Mouse (Mus musculus) B cell, adult 67 days (primary cell): ENCODE data around the gene Mrpl54. TPM values are rescaled to one million over a fixed set of nuclear protein-coding genes. Genes with fewer than 3 reads are reported as not detected.

Experiments used
- total RNA-seq, 2 experiments: library from RNA; stranded (reverse); gene quantifications; 4 replicates each; pipeline ENCODE4 v1.2.4; 2023

Gene Mrpl54
- 100 to 1,000 TPM; 106 to 112 TPM for total RNA-seq

DNA sequence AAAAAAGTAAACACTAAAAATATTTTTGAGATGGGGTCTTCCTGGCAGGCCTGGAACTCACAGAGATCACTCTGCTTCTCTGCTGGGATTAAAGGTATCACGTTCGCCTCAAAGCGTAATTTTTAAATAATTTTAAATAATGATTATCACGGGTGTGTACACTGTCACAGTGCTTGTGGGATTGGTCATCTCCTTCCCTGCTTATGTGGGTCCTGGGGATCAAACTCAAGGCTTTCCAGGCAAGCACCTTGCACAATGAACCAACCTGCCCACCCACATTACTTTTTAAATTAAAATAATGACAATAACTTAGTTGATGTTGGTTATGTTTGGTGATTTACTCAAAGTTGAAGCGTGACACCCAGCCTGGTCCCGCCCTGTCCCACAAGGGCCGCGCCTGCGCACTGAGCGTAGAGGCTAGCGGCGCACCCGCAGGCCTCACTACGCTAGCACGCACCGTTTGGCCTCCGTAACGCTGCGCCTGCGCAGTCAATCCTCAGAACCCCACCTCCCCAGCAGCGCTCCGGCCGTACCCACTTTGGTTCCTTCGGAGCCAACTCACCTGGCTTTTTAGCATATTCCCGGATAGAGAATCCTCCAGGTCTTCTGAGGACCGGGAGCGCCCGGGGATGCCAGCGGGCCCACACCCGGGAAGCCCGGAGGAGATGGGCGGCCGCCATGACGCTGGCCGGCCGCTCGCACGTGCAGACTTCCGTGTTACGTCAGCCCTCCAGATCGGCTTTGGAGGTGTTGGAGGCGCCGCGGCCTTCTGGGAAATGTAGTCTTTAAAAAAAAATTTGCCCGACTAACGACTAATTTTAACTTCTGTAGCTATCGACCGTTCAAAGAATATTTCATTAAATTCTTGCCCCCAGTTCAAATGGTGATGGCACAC is at the start of gene Mrpl54, which contains the start of gene Apba3:
Gene Mrpl54, minus strand, starts transcription at position 724 of the 895 bp plus-strand sequence.
Gene Apba3, plus strand, starts transcription at position 750 of the 895 bp plus-strand sequence.

DNA sequence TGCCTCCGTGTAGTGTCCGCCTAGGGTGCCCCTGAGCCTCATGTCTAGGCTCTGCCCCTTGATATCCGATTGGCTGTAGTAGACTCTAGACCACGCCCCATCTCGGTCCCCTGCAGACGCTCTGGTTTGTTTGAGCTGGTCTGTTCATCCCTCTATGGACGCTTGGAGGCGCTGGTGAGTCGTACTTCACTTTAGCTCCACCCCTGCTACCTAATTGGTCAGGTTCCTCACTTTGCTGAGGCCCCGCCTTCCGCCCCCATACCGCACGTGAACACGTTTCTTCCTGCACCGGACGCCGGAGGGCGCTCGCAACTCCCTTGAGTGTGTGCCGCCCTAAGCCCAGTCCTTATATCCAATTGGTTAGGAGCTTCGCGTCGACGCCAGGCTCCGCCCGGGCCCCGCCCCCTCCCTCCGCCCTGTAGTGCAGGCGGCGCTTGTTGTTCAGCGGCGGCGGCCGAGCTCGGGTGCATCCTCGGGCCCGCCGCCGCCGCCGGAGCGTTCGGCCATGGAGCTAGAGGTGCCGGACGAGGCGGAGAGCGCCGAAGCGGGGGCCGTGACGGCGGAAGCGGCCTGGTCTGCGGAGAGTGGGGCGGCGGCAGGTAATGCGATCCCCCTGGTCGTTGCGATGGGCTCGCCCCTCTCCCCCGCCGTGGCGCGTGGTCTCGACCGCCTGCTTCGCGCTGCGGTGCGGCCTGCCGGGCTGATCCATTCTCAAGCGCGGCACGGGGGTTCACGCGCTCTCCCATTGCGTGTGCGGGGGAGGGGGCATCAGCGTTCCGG is 26.0 kb upstream of the Mrpl54 start, which contains the start of gene Pip5k1c:
Gene Pip5k1c, plus strand, starts transcription at position 410 of the 780 bp plus-strand sequence.

DNA sequence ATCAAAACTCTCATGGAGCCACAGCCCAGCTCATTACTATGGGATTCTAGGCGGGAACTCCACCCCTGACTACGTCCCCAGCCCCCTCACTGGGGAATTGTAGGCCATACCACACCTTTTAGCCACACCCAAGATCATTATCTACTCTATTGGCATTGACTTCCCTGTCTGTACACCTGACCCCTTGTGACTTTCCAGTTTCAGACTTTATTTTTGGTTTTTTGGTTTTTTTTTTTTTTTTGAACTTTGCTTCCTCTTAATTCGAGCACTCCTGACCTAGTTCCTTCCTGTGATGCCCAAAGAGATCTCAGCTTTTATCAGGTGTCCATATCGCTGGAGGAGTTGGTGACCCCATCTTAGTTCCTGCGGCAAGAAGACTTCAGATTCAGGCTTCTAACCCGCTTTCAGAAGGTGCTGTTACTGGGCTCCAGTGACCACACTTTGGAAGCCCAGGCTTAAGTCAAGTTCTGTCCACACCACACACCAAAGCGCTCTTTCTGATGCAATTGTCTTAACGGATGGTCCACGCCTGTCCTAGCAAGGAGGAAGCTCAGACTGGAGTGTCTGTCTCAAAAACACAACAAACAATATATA is 24.9 kb upstream of the Mrpl54 start, which contains the start of gene Tjp3:
Gene Tjp3, minus strand, starts transcription at position 71 of the 594 bp plus-strand sequence.

DNA sequence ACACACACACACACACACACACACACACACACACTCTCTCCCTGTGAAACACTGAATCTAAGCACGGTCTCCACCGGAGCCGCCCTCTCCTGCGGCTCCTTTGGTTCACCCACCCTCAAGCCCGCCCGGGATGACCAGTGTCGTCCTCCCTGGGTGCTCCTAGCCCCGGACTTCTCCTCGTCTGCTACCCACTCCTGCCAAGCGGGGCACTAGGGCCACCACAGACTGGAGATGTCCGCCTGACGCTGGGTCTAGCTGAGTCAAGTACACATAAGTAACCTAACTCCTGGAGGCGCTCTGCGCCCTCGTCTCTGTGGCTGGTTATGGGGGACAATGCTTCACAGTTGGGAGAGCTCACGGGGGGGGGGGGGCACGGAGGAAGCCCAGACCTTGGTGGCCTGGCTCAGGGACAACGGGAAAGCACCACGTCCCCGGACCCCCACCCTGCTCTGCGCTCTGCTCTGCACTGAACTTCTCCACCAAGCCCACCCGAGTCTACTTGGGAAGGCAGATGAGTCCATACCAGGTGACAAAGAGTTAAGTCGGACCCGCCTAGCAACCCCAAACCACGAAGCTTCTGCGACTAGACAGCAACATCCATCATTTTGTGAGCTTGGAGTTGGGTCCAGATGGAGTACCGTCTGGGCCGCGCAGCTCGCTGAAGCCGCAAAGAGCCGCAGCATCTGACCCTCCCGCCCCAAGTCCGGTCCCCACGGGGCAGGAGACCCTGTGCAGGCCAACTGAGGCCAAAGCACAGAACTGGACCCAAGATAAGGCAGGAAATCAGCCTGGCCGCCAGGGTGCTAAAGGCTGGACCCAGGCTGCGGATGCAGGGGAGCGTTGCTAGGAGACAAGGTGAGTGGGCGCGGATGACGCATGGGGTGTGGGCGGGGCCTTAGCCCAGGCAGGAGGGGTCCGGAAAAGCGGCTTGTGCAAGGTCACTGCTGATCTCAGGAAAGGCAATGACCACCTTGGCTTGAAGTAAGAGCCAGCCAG is 14.0 kb downstream of the Mrpl54 start, which contains the start of gene Matk:
Gene Matk, plus strand, starts transcription at position 512 of the 996 bp plus-strand sequence.

DNA sequence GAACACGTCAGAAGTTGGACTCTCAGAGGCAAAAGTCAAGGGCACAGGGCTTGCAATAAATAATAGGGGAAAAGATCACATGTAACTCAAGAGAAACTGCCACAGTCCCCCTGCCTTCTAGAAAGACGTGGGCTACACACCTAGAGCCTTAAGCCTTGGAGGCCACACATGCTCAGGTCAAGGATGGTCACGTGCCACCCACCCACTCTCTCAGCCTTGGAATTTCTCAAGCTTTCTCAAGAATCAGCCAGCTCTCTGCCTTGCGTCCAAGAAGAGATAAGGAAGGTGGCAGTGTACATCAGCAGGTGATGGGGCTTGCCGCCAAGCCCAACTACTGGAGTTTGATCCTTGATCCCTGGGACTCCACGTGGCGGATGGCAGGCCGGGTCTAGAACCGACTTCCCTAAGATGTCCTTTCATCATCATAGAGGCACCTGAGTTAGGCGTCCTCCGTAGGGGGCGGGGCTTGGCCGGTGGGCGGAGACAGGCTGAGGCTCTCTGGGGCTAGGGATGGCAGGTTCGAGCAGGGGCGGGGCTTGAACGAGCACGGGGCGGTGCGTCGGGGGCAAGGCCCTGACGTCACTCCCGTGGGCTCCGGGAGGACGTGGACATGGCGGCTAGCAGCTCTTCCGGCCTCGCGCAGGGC is 34.0 kb downstream of the Mrpl54 start, which contains the start of gene Zfr2:
Gene Zfr2, plus strand, starts transcription at position 576 of the 646 bp plus-strand sequence.

DNA sequence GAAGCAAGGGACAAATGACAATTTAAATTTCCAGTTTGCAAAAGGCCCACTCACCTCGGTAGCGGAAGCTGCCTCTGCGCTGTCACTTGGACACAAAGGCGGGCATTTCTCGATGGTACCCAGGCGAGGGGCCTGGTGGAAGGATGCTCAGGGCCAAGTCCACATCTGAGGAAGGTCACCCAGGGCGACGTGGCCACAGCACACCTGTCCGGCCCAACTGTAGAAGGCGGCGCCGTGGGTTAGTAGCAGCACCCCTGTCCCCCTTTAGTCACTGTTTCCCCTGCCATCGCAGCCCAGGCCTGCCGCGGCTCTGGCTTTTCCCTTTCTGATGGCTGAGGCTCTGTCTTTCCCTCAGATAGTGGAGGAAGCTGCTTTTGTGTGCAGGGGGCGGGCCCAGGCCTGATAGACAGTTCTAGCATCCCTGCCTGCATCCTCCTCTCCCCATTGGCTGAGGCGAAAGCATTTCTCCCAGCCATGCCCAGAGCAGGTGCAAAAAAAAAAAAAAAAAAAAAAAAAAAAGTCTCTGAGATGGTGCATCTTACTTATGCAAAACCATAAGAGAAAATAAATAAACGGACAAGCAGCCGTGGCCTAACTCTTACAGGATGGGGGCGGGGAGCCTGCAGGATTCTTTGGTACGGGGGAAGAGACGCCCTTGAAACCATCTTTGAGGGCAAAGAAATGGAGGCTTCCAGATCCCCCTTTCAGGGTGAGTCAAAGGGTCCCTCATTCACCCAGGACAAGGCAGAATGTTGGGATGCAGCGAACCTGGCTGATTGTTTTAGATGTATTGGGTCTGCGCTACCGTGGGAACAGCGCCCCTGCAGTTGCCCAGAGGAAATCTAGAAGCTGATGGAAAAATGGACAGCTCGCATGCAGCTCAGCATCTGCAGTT is 36.0 kb downstream of the Mrpl54 start, which contains the start of gene Atcay:
Gene Atcay, minus strand, starts transcription at position 396 of the 895 bp plus-strand sequence.

Other genes starting within 250 kb of the Mrpl54 start
- gene Diras1, start 241.3 kb downstream of the Mrpl54 start, total RNA-seq: not detected
- gene Slc39a3, start 229.5 kb downstream of the Mrpl54 start, total RNA-seq: 10 to 100 TPM; 15.6 to 18.9 TPM
- gene Sgta, start 206.8 kb downstream of the Mrpl54 start, total RNA-seq: 10 to 100 TPM; 57.0 to 65.1 TPM
- gene Thop1, start 196.9 kb downstream of the Mrpl54 start, total RNA-seq: 10 to 100 TPM; 11.9 to 15.9 TPM
- not detected for gene Creb3l3, start 168.1 kb downstream of the Mrpl54 start, total RNA-seq
- gene Map2k2, start 161.0 kb downstream of the Mrpl54 start, total RNA-seq: 100 to 1,000 TPM; 159 to 177 TPM
- 100 to 1,000 TPM in 1 of 2 experiments, 10 to 100 TPM in 1; 97.7 to 106 TPM for gene Zbtb7a, start 131.7 kb downstream of the Mrpl54 start, total RNA-seq
- 10 to 100 TPM; 70.9 to 76.2 TPM for gene Pias4, start 99.0 kb downstream of the Mrpl54 start, total RNA-seq
- 1,000 to 10,000 TPM; 1,844 to 1,917 TPM for gene Eef2, start 90.3 kb downstream of the Mrpl54 start, total RNA-seq
- 10 to 100 TPM; 79.5 to 87.1 TPM for gene Dapk3, start 83.9 kb downstream of the Mrpl54 start, total RNA-seq
- gene 4930442H23Rik, start 83.1 kb downstream of the Mrpl54 start, total RNA-seq: not detected
- gene Nmrk2, start 64.9 kb downstream of the Mrpl54 start, total RNA-seq: not detected
- not detected for gene Atcay, start 36.1 kb downstream of the Mrpl54 start, total RNA-seq
- 1 to 10 TPM; 3.4 to 4.6 TPM for gene Zfr2, start 33.8 kb downstream of the Mrpl54 start, total RNA-seq
- gene Matk, start 14.0 kb downstream of the Mrpl54 start, total RNA-seq: 10 to 100 TPM; 24.5 to 29.5 TPM
- 10 to 100 TPM; 32.7 to 50.4 TPM for gene Apba3, start within 50 bp of the Mrpl54 start, total RNA-seq
- gene Tjp3, start 24.6 kb upstream of the Mrpl54 start, total RNA-seq: 10 to 100 TPM; 14.0 to 18.9 TPM
- gene Pip5k1c, start 26.0 kb upstream of the Mrpl54 start, total RNA-seq: 100 to 1,000 TPM; 130 to 154 TPM
- 10 to 100 TPM; 53.3 to 59.3 TPM for gene Cactin, start 54.2 kb upstream of the Mrpl54 start, total RNA-seq
- 1 to 10 TPM; 4.6 to 6.0 TPM for gene Tbxa2r, start 61.8 kb upstream of the Mrpl54 start, total RNA-seq
- gene Gipc3, start 76.3 kb upstream of the Mrpl54 start, total RNA-seq: under 1 TPM; 0.78 to 0.92 TPM
- 10 to 100 TPM; 77.8 to 80.1 TPM for gene Hmg20b, start 83.5 kb upstream of the Mrpl54 start, total RNA-seq
- gene Mfsd12, start 90.6 kb upstream of the Mrpl54 start, total RNA-seq: 10 to 100 TPM; 11.6 to 13.5 TPM
- gene 4930404N11Rik, start 98.9 kb upstream of the Mrpl54 start, total RNA-seq: 10 to 100 TPM in 1 of 2 experiments, 1 to 10 TPM in 1; 7.8 to 11.0 TPM
- gene Fzr1, start 111.6 kb upstream of the Mrpl54 start, total RNA-seq: 10 to 100 TPM; 47.9 to 55.7 TPM
- gene Dohh, start 117.5 kb upstream of the Mrpl54 start, total RNA-seq: 10 to 100 TPM; 36.0 to 37.0 TPM
- 1 to 10 TPM; 1.6 to 4.6 TPM for gene Gm48551, start 117.5 kb upstream of the Mrpl54 start, total RNA-seq
- gene Gm48552, start 122.1 kb upstream of the Mrpl54 start, total RNA-seq: 1 to 10 TPM; 4.3 to 5.4 TPM
- 1 to 10 TPM; 5.8 to 9.2 TPM for gene Smim24, start 126.1 kb upstream of the Mrpl54 start, total RNA-seq
- gene Nfic, start 188.7 kb upstream of the Mrpl54 start, total RNA-seq: 10 to 100 TPM; 15.0 to 22.8 TPM
- gene Celf5, start 215.8 kb upstream of the Mrpl54 start, total RNA-seq: not detected
- gene Ncln, start 229.5 kb upstream of the Mrpl54 start, total RNA-seq: 100 to 1,000 TPM; 113 to 131 TPM
- 10 to 100 TPM; 78.0 to 83.2 TPM for gene S1pr4, start 233.2 kb upstream of the Mrpl54 start, total RNA-seq